Mouse (Mus musculus) E14TG2a.4 (cell line): ENCODE results near the gene Grin2c.

ENCODE experiments used
- CTCF ChIP-seq: conservative IDR thresholded peaks from 2 replicates; pipeline ENCODE4 v1.5.1; 2014; ENCODE audit warnings: low read length
- POU5F1 ChIP-seq: IDR thresholded peaks from 2 replicates; pipeline ENCODE4 v1.6.1; 2014; ENCODE audit warnings: low read length, borderline replicate concordance

- TF ChIP-seq CTCF (no peak), POU5F1 (no peak)
Observed at GRCm38 (mm10) chr11:115234320-115235044, 32.6 kb downstream of the Grin2c start.
